Mouse (Mus musculus) retina, postnatal 7 days (tissue): Measurements from ENCODE around the gene Phc3.
A peak's percentile ranks its signal among the peaks of the same experiment; 100 is the strongest.

Experiments used
- DNase-seq: peaks from one replicate; pipeline ENCODE4 v3.0.0-alpha.2; 2012; ENCODE audit warnings: low read depth, low spot score

Phc3 gene

DNA sequence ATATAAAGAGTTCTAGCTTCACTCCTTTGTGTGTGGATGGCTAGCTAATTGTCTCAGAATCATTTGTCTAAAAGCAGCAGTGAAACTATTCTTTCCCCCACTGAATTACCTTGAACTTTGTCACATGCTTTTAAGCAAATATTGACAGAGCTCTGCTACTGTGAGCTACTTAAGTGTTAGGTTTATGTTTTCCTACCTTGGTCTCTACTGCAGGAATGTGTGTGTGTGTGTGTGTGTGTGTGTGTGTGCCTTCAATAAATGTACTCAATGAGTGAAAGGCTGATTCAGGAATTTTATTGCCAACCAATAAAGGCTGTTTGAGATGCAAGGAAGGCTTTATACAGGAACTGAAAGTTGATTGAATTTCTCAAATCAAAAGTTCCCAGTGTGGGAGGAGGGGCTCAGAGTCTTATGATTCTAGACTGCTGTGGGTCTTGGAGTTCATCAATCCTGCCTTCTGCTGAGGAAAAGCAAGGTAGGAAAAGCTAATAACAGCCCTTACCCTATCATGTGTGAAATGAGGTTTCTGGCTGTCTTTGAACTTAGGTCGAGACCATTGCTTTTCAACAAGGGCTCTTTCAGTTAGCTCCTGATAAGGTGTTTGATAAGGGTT lies 7.9 kb upstream of the Phc3 start:
- DNase-seq: no peak

DNA sequence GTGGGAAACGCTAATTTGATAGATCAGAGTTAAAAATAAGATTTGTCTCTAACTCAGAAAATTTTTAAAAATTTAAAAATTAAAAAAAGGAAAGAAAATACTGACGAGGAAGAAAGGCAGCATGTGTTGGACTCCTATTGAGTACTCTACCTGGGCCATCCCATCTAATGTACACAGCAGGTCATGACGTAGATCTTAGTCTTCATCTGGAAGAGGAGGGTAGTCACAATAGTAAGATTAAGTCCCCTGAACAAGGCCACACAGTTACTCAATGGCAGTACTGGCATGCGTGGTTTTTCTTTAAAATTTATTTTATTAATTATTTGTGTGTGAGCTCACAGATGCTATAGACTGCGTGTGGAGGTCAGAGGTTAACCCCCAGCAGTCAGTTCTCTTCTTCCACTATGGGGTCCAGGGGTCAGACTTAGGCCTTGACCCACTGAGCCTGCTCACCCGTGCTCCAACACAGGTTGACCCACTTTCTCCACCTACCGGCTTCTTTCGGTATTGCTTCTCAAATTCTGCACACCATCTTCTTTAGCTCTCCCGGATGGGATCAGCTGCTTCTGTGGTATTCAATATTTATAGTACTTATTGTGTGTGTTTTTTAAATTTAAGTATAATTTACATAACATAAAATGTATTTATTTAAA lies 6.0 kb upstream of the Phc3 start:
- peak; percentile 55 for DNase-seq

DNA sequence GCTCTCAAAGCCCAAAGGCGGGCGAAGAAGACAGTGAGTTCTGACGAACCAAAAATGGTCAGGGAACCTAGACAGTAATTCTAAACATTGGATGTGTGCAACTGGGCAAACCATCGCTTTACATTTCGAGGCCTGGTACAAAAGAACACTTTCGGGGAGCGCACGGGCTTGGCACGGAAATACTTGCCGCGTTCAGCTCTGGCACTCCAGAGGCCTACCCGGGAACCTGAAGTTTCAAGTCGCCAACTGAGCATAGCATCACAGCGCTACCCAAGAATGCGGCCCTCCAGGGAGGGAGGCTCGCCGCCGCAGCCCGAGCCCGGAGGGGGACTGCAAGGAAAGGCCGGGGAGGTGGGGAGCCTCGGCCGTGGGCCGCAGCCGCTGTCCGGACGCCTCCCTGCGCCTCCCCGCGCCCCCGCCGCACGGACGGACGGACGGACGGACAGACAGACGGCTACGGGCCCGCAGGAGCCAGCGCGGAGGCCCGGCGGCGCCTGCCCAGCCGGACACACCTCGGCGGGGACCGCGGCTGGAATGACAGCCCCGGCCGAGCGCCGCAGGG lies 603 bp downstream of the Phc3 start:
- DNase-seq: peak; percentile 6

DNA sequence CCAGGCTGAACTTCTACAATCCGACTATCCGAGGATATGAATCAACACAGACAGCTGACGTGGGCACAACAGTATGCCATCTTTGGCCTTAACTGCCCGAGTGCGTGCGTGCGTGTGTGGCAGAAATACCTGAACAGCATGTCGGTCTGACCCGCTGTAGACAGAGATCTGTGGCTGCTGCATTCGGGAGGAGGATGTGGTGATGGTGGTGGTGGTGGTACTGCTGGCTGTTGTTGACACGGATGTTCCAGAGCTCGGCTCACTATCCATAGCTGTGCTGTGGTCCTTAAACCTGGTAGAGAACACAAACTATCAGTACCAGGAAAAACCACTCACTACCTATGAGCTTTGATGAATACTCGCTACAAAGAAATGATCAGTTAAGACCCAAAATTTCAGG lies 3.6 kb downstream of the Phc3 start:
- no peak for DNase-seq

DNA sequence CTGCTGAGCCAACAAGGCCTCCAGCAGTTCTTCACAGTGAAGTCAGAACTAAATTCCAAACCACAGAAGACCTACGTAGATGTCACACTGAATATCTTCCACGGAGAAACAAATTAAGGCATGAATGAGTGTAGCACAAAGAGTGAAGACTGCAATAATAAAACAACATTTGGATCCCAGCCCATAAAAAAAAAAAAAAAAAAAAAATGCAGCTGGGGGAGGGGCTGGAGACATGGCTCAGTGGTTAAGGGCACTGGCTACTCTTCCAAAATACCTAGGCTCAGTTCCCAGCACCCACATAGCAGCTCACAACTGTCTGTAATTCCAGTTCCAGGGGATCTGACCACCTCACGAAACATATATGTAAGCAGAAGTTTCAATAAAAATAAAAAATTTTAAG lies 5.0 kb downstream of the Phc3 start:
- DNase-seq: no peak

DNA sequence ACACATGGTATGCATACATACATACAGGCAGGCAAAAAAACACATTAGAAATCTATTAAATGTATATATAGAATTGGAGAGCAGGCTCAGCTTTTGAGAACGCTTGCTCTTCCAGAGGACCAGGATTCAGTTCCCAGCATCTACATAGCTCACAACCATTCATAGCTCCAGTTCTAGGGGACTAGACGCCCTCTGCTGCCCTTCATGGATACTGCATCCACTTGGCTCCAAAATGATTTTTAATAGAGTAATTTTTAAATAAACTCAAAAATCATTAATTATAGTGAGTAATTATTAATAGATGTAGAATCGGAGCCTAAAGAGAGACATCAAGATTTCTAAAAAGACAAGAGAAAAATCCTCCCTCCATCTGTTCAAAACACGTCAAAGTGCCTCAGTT lies 6.1 kb downstream of the Phc3 start:
- no peak for DNase-seq

DNA sequence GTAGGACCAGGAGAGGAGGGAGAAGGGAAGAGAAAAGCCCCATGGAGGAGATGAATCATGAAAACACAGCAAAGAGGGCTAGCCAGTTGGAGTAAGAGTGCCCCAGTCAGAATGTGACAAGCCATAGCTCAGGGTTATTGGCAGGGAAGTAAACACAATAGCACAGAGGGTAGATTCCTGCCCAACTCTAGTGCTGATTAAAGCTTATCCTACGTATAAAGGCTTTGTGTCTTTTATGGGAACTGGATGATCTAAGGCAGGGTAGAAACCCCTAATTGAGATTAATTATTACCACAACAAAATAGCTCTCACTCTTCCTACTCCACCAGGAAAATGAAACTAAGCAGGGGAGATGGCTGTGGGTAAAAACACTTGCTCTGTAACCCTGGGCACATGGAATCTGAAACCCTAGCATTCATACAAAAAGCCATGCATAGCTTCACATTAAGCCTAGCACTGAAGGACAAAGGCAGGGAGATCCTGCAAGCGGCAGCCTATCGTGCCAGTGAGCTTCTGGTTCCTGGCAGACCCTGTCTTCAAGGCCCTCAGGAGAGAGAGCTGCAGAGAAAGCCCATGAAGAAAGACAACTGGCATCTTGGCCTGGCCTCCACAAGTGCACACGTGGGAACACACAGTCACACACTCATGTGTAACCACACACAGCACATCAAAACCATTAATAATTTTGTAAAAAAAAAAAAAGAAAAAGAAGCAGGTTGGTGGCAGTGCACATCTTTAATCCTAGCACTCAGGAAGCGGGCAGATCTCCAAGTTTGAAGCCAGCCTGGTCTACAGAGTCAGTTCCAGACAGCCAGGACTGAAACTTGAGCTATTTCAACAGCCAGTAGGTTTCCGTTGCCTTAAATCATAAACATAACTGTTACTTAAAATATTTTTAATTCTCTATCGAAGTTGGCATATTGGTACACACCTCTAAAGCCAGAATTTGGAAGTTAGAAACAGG lies 9.1 kb downstream of the Phc3 start:
- no peak for DNase-seq

DNA sequence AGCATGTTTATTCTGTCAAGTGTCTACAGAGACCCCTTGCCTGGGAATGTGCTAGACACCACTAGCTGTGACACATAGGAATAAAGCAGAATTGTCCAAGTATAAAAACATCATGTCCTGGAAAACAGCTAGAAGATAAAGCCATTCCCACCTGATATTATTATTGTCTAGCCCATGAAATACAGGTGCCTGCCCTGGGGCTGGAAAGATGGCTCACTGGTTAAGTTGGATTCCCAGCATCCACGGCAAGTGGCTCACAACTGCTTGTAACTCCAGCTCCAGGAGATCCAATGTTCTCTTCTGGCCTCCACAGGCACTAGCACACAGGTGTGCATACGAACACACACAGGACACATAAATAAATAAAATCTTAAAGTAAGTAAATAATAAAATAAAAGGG lies 10.5 kb downstream of the Phc3 start:
- DNase-seq: no peak

DNA sequence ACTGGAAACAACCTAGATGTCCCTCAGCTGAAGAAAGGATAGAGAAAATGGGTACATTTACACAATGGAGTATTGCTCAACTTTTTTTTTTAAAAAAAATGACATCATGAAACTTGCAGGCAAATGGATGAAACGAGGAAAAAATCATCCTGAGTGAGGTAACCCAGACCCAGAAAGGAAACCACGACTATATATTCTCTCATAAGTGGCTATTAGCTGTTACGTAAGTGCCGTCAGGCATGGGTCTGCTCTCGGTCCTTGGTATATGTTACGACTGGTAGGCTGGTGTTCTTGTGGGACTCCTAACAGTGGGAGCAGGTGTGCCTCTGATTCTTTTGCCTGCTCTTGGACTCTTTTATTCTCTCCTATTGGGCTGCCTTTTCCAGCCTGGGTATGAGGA lies 12.9 kb downstream of the Phc3 start:
- no peak for DNase-seq

DNA sequence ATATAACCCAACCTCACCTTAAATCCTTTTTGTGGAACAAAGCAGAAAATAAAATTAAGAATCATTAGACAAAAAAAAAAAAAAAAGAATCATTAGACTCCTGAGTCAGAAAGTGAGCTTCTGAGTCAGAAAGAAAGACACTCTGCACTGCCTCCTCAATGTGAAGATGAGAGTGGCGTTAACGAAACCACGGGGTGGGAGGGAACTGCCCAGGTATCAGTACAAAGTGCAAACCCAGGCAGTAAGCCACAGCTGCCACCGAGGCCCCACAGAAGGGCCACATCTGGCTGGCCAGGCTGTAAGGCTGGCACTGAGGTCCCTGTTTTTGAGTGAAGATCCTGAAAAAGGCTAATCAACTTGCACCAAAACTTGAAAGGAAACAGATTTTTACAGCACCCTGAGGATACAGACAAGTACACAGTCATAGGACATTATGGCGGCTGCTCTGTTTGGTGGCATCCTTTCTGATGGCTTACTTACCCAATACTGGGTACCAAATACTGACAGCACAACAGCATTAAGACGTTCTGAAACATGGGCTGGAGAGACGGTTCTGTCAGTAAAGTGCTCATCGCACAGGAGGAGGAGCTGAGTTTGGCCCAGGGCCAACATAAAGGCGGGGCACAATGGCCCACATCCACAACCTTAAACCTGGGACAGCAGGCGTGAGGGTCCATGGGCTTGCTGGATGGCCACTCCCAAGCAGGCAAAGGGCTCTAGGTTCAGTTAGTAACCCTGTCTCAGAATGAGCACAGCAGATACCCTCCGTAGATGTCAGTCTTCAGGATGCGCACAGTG lies 16.7 kb downstream of the Phc3 start:
- no peak for DNase-seq

DNA sequence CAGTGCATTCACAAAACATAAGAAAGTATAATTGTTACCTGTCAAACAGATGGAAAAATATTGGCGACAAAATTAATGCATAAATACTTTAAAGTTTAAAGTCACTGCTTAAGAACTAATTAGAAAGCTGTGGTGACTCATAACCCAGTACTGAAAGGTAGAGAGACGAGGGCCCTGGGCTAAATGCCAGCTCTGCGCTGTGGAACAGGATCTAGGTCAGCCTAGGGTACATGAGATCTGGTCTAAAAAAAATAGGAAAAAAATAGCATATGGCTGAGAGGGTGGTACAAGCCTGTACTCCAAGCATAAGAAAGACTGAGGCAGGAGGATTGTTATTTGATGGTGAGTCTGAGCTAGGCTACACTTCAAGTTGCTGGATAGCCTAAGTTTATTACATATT lies 17.6 kb downstream of the Phc3 start:
- no peak for DNase-seq

DNA sequence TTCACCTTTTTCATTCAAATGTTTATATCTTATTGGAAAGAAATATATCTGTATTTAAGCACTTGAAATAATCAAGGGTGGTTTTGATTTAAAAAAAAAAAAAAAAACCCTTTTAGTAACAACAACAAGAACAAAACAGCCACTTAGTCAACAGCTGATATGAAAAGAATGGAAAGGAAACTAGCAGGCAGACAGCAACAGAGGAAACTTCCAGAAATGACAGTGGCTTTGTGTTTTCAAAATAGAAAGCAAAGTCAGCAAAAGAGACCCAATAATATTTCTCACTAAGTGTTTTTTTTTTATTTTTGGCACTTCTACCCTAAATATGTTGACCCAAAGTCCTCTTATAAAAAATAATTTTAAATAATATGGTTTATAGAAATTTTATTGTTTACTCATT lies 34.8 kb downstream of the Phc3 start:
- DNase-seq: no peak

DNA sequence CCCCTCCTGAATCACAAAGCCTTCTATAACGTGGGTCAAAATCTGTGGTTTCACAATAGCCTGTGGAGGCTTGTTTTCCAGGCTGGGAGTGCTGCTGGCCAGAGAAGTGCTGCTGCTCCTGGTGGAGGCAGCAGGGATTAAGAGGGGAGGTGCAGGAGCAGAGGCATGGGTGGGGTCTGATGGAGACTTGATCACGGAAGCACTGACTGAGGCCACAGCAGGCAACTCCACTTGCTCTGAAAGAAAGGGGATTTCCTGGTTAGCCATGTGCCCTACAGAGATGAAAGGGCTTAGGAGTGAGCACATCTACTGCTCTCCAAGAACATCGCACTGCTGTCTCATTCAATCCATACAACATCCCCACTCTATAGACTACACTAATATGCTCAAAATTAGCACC lies 39.4 kb downstream of the Phc3 start:
- no peak for DNase-seq

DNA sequence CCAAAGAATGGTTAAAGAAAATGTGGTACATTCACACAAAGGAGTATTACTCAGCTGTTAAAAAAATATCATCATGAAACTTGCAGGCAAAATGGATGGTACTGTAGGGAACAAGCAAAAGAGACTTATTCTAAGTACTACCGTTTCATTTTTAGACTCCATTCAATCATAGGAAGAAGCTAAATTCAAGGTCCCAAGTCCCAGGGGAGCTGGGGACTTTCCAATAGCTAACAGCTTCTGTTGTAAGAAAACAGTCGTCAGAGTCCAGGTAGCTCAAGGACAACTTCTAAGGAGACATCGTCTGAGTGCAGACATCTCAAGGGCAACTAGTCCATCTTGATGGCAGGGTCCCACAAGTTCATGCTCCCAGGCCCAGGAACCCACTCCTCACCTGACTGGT lies 41.6 kb downstream of the Phc3 start:
- no peak for DNase-seq

DNA sequence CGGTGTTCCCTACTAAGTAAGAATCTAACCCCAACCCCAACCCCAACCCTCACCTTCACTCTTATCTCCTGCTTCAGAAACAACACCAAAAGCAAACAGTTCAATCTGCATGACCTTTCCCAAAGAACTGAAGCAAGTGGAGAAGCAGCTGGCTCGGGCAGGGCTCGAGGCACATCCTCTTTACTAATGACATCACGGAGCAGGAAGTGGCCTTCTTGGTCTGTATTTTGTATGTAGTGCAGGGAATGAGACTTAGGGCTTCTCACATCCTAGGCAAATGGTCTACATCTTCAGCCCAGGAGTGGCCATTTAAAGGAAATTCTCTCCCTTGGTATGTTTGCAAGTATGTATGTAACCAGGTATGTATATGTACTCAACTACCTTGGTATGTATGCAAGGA lies 52.1 kb downstream of the Phc3 start:
- no peak for DNase-seq

DNA sequence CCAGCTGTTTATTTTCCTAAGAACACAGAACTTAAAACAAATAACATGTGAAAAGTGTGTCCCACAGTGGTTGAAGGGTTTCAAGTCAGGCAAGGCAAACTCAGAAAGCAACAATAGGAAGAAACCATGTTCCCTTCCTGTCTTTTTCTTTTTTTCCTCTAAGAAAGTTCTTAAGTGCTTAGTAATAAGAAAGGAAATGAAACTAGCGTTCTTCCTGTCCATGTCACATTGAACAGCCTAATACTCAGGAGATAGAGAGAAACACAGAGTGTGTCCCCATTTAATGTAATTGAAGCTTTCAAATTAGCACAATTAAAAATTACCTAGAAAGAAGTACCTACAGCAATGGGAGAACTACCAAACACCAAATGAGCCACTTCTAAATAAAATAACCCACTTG lies 64.6 kb downstream of the Phc3 start:
- DNase-seq: no peak

DNA sequence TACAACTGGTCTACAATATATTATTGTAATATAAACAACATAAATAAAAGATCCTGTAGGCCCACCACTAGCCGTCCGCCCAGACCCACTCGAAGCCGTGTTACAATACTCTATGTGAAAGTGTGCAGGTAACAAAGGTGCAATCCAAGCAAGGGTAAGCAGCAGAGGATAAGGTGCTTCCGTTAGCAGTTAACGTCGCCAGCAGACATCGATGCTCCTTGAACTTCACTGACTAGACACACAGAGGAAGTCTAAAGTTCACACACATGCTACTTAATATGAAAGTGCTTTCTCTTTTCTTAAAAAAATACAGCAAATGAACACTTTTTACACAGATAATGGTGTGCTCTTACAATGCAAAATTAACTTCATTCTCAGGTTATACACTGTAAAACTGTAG lies 69.8 kb downstream of the Phc3 start:
- DNase-seq: no peak

DNA sequence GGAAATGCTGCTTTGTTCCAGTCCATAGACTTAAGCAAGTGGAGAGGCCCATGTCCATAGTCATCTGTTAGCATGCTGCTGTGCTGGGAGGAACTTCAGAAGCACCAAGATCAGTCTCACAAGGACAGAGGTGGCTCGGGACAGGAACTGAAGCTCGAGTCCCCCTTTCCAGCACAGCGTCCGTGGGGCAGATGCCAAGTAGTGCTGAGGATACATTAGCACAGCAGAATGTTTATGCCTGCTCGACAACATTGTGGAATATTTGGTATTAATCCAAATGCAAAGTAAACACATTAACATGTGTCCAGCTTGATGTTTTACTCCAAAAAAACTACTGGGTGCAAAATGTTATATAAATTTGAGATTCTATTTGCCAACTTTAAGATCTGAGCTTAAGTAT lies 72.5 kb downstream of the Phc3 start:
- no peak for DNase-seq

DNA sequence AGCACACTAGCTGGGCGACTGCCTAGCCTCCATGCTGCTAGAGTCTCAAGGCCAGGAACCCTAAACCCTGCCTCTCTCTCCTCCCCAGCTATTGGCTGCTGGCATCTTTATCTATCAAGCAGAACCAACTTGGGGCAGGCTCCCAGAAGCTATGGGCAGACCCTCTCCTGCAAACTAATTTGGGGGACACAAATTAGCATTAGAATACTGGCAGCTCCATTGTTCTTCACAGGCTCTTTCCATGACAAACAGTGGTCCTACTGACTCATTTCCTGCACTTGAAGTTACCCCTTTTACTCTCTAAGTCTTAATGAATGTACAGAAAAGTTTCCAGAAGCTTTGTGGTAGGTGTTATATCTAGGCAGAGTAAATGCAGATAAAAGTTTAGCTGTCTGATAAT lies 80.2 kb downstream of the Phc3 start:
- DNase-seq: no peak

DNA sequence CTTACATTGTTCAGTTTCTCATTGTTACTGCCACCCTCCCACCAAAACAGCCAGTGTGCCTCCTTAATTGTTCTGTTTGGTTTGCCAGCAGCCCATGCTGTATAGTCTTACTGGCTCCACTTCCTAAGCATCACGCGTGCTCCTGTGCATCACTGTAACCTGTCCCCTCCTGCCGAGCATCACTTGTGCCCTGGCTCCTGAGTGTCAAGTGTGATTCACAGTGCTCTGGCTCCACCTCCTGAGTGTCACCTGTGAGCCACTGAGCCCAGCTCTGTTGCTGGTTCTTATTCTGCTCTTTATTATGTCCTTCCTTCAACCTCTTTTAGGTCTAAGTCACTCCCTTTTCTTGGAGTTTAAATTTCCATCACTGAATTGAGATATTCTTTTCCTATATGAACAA lies 81.8 kb downstream of the Phc3 start:
- DNase-seq: no peak

DNA sequence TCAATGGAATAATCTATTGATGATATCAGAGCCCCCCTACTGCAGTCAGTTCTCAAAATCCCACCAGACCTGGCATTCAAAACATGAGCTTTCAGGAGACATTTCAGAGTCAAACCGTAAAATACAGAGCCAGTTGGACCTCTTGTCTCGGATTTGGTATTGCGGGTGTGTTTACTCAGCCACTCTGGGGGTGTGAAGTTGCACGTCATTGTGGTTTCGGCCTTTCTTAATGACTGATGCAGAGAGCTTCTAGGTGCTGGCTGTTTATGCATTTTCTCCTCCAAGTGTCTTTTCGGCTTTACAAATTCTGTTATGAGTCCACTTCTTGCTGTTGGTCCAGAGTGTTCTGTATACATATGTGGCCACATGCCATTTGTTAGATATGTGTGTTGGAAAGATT lies 92.5 kb downstream of the Phc3 start:
- no peak for DNase-seq

DNA sequence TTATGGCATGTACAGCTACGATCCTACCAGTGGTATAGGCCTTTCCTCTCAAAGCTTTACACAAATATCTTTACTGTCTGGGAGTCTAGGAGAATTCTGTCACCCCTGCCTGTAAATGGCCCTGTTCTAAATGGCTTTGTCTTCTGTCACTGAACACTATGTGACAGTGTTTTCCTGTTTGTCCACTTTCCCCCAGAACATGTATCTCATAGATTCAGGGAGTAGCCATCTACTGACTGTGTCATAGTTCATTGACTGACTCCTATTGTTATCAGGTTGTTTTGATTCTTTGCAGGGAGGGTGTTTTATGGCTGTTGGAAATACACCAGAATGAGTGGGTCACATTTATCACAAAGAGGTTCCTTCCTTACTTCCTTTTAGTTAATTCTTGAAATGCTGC lies 99.2 kb downstream of the Phc3 start:
- no peak for DNase-seq
